Mouse (Mus musculus) ovary, adult 10 weeks (tissue): ENCODE measurements around the gene Wdr1. TPM values are rescaled to one million over a fixed set of nuclear protein-coding genes. Genes with fewer than 3 reads are reported as not detected.

ENCODE experiments used
- polyA plus RNA-seq: library from polyadenylated mRNA; stranded (reverse); fragments of 350-450 nt; fragmentation: Illumina TruSeq; extraction: RNeasy Lipid Tissue Mini Kit (QIAGEN cat#74804); gene quantifications from one replicate; pipeline ENCODE4 v1.2.3, GENCODE M21; 2014

Wdr1 gene
- 60.1 TPM for polyA plus RNA-seq

DNA sequence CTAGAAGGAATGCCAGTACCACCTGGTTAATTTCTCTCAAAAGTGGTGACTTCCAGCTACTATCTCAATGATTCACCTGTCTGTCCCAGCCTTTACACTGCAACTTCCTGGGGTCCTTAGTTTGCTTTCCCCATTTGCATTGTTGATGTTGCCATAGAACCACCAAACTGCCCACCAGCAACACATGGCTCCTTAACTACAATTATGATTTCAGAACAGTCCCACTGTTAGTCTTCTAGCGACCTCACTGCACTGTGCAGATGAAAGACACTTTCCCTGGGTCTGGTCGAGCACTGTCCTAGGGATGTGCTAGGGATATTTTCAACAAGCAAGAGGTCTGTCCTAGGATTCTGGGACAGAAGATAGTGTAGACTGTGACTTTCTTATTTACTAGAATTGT is at the start of gene Wdr1:
TSS of gene Wdr1 (minus strand) at position 101 of the 400 bp plus-strand sequence.

DNA sequence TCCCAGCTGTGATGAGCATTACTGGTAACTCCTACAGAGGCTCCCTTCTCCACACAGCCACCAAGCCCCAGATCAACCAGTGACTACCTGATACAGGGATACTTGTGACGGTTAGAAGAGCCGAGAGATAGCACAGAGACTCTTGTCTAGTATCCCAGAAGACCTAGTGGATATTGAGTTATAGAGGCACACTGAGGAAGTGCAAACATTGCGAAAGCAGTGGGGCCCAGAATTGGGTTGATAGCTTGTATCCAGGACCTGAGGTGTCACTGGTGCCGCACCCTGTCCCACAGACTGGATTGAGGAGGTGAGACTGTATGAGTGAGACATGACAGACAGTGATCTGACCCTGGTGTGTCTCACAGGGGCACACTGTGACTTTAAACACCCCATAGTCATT is 60.0 kb downstream of the Wdr1 start, which contains the start of gene Slc2a9:
TSS of gene Slc2a9 (minus strand) at position 152 of the 400 bp plus-strand sequence.

Other genes starting within 250 kb of the Wdr1 start
- gene Drd5, start 243.9 kb downstream of the Wdr1 start, polyA plus RNA-seq: not detected
- 1.6 TPM for gene Slc2a9, start 60.1 kb downstream of the Wdr1 start, polyA plus RNA-seq
- gene Zfp518b, start 121.6 kb upstream of the Wdr1 start, polyA plus RNA-seq: 10.8 TPM